ENCODE assay signal across 23 mouse cellular contexts in genomic region chr16:24897641-24898040, GRCm38 (mm10).
DNase-seq lines count a peak whose midpoint lies in the region; ATAC-seq and TF ChIP-seq lines count a peak whose summit lies in the region.
"Had no signal": no experiment of that assay in that cellular context is flagged by ENCODE, and none has a peak within 500 bp of the region (broad histone marks: within the 10 kb centered on the region; RNA-seq: fewer than 3 reads in every experiment).

No protein-coding gene starts in this region.

- no peak overlapping the region for H3K4me2 ChIP-seq in liver, embryonic 11.5 days
- no peak overlapping the region for H3K4me2 ChIP-seq in lung, embryonic 15.5 days
- H3K4me2 ChIP-seq in lung, postnatal 0 days (replicated peaks; ENCODE audit: low read depth, low read length): no peak overlapping the region
- H3K4me2 ChIP-seq: embryonic facial prominence, embryonic 15.5 days; heart, embryonic 12.5 days; hindbrain, embryonic 12.5 days had no signal

- H3K36me3 ChIP-seq in liver, adult 2 months (ENCODE audit: control insufficient read depth, insufficient read depth, low read length): no peaks in the 10 kb centered on the region
- no peaks in the 10 kb centered on the region for H3K36me3 ChIP-seq in liver, embryonic 11.5 days (ENCODE audit: control insufficient read depth, insufficient read depth, low read length)
- peaks cover 4% of the 10 kb centered on the region; the same call in 1 of the 2 replicates for H3K36me3 ChIP-seq in lung, embryonic 15.5 days
- no peaks in the 10 kb centered on the region for H3K36me3 ChIP-seq in lung, postnatal 0 days (ENCODE audit: insufficient read depth, low read length)
- H3K36me3 ChIP-seq: embryonic facial prominence, embryonic 15.5 days; forebrain, embryonic 10.5 days; heart, embryonic 12.5 days; hindbrain, embryonic 12.5 days had no signal

- no peak for TF ChIP-seq POLR2A in liver, adult 2 months (IDR thresholded peaks at IDR 0.05; ENCODE audit: extremely low read depth, insufficient read depth, low read length)

- intact Hi-C loops in left cerebral cortex, postnatal 36 days (cut with DNase I): no loop called here

- peak; percentile 93 for DNase-seq in liver, adult 2 months (ENCODE audit: extremely low read depth, low read depth, low spot score)
- DNase-seq in liver, embryonic 11.5 days (ENCODE audit: low spot score): no peak
- DNase-seq in lung, postnatal 0 days (ENCODE audit: low spot score): peak; percentile 67
- DNase-seq in lung, postnatal 36 days: peak; percentile 36
- no peak for DNase-seq in left cerebral cortex, postnatal 36 days (ENCODE audit: low spot score in 2 of 2)
- no peak for DNase-seq in frontal cortex, postnatal 10 days (ENCODE audit: low spot score in 2 of 2)
- DNase-seq: adrenal gland, adult 8-10 months; adrenal gland, postnatal 36 days; cerebellum, adult 11 months; cerebellum, adult 8-10 months; cerebellum, postnatal 14 days; embryo, embryonic 11 days; gastrocnemius, postnatal 10 days; heart, adult 2 months; heart, postnatal 36 days had no signal

- no peak overlapping the region for H3K4me3 ChIP-seq in liver, adult 2 months (ENCODE audit: insufficient read depth, low read depth, low read length)
- no peak overlapping the region for H3K4me3 ChIP-seq in liver, embryonic 11.5 days (ENCODE audit: low read depth, low read length)
- no peak overlapping the region for H3K4me3 ChIP-seq in lung, embryonic 15.5 days
- no peak overlapping the region for H3K4me3 ChIP-seq in lung, postnatal 0 days (ENCODE audit: low read depth, low read length)
- H3K4me3 ChIP-seq: embryonic facial prominence, embryonic 15.5 days; erythroblast, embryonic 14.5 days; forebrain, embryonic 10.5 days; heart, adult 2 months; heart, embryonic 12.5 days; hindbrain, embryonic 12.5 days had no signal

- no peaks in the 10 kb centered on the region for H3K9me3 ChIP-seq in liver, embryonic 11.5 days (ENCODE audit: control insufficient read depth, low read length)
- no peaks in the 10 kb centered on the region for H3K9me3 ChIP-seq in lung, embryonic 15.5 days
- no peaks in the 10 kb centered on the region for H3K9me3 ChIP-seq in lung, postnatal 0 days (ENCODE audit: low read length)
- H3K9me3 ChIP-seq: embryonic facial prominence, embryonic 15.5 days; forebrain, embryonic 10.5 days; heart, embryonic 12.5 days; hindbrain, embryonic 12.5 days had no signal

- H3K79me2 ChIP-seq in liver, adult 2 months (ENCODE audit: control insufficient read depth, insufficient read depth, low read length): no peaks in the 10 kb centered on the region

- peak; percentile 46; the same call in 1 of the 2 replicates for TF ChIP-seq EP300 in lung, postnatal 0 days (IDR thresholded peaks at IDR 0.05)

- WGBS in liver, adult 2 months: 4% methylated on average over 3 of the region's 3 CpGs
- whole genome bisulfite sequencing in liver, embryonic 11.5 days: 27% methylated on average over 3 of the region's 3 CpGs
- 2% methylated on average over 3 of the region's 3 CpGs for WGBS in lung, embryonic 15.5 days
- WGBS in lung, postnatal 0 days: 8% methylated on average over 3 of the region's 3 CpGs

- ATAC-seq in liver, embryonic 11.5 days (replicated peaks; ENCODE audit: low FRiP score): no peak
- peak; percentile 66; the same call in 1 of the 2 replicates for ATAC-seq in lung, embryonic 15.5 days (ENCODE audit: borderline replicate concordance, extremely low read depth, low FRiP score, low TSS enrichment)
- peak; percentile 52 for ATAC-seq in lung, postnatal 0 days
- ATAC-seq: forebrain, embryonic 14.5 days; hindbrain, embryonic 16.5 days had no signal

- no peaks in the 10 kb centered on the region for H3K27me3 ChIP-seq in liver, adult 2 months (ENCODE audit: control insufficient read depth, insufficient read depth, low read length)
- H3K27me3 ChIP-seq in liver, embryonic 11.5 days (replicated peaks; ENCODE audit: control insufficient read depth, insufficient read depth, low read length): no peaks in the 10 kb centered on the region
- no peaks in the 10 kb centered on the region for H3K27me3 ChIP-seq in lung, embryonic 15.5 days
- H3K27me3 ChIP-seq in lung, postnatal 0 days (replicated peaks; ENCODE audit: insufficient read depth, low read length): no peaks in the 10 kb centered on the region
- H3K27me3 ChIP-seq: embryonic facial prominence, embryonic 15.5 days; heart, embryonic 12.5 days; hindbrain, embryonic 12.5 days had no signal

- H3K4me1 ChIP-seq in liver, adult 2 months (ENCODE audit: control insufficient read depth, insufficient read depth, low read length): peaks cover 23% of the 10 kb centered on the region
- H3K4me1 ChIP-seq in liver, embryonic 11.5 days (replicated peaks; ENCODE audit: control insufficient read depth, insufficient read depth, low read length): peaks cover 5% of the 10 kb centered on the region; the same call in 1 of the 2 replicates
- H3K4me1 ChIP-seq in lung, embryonic 15.5 days: peaks cover 47% of the 10 kb centered on the region
- peaks cover 5% of the 10 kb centered on the region; the same call in 1 of the 2 replicates for H3K4me1 ChIP-seq in lung, postnatal 0 days (ENCODE audit: insufficient read depth, low read depth, low read length)
- H3K4me1 ChIP-seq: embryonic facial prominence, embryonic 15.5 days had no signal

- H3K27ac ChIP-seq in liver, adult 2 months (replicated peaks; ENCODE audit: insufficient read depth, low read depth, low read length): peak overlapping the region; percentile 40
- H3K27ac ChIP-seq in liver, embryonic 11.5 days (ENCODE audit: low read depth, low read length): no peak overlapping the region
- 0 out of 2 replicates have a peak overlapping the region, but pooled peaks have one; percentile 8 for H3K27ac ChIP-seq in lung, embryonic 15.5 days
- no peak overlapping the region for H3K27ac ChIP-seq in lung, postnatal 0 days (ENCODE audit: low read length)
- H3K27ac ChIP-seq: embryonic facial prominence, embryonic 15.5 days; forebrain, embryonic 10.5 days; heart, adult 2 months; hindbrain, embryonic 12.5 days had no signal

- no peak for TF ChIP-seq CTCF in liver, adult 2 months (IDR thresholded peaks at IDR 0.05; ENCODE audit: low read depth, low read length)
- no peak for TF ChIP-seq CTCF in lung, postnatal 0 days (IDR thresholded peaks at IDR 0.05)

- H3K9ac ChIP-seq in liver, adult 2 months (ENCODE audit: low read depth, low read length): peak overlapping the region; percentile 58; the same call in 1 of the 2 replicates
- no peak overlapping the region for H3K9ac ChIP-seq in liver, embryonic 11.5 days (ENCODE audit: low read depth, low read length)
- no peak overlapping the region for H3K9ac ChIP-seq in lung, embryonic 15.5 days
- no peak overlapping the region for H3K9ac ChIP-seq in lung, postnatal 0 days (replicated peaks; ENCODE audit: low read depth)
- H3K9ac ChIP-seq: embryonic facial prominence, embryonic 15.5 days; heart, embryonic 12.5 days; hindbrain, embryonic 12.5 days had no signal

Comparison
In these comparisons a context has a peak if more than half of its experiments do, and no peak if none do; other contexts are left out.
1. DNase-seq: peak in liver, adult 2 months (single experiment), lung, postnatal 0 days (single experiment) and lung, postnatal 36 days (single experiment); none in liver, embryonic 11.5 days (single experiment), left cerebral cortex, postnatal 36 days (0 of 2) and frontal cortex, postnatal 10 days (0 of 2).
2. H3K27ac ChIP-seq: peak in liver, adult 2 months (single experiment) and lung, embryonic 15.5 days (single experiment); none in liver, embryonic 11.5 days (single experiment) and lung, postnatal 0 days (single experiment).